Mouse (Mus musculus): ENCODE data around the gene Commd8. TPM values are rescaled to one million over a fixed set of nuclear protein-coding genes. Genes with fewer than 3 reads are reported as not detected.

Gene Commd8
- 106 and 109 TPM in 2 replicates for polyA plus RNA-seq (2015; fragmentation: Nextera tagmentation; extraction: Ambion mirVana)

GRCm38 (mm10) chr5:72167594-72168284, at the start of gene Commd8:
Commd8 (minus strand) TSS chr5:72168189.
- ATAC-seq (peak; percentile 95), DNase-seq (ENCODE audit: low spot score) (peak; percentile 98)
- H3K9me3 ChIP-seq (ENCODE audit: low read length) = no peaks in the 10 kb centered on the region
- peak within 1 kb of the TSS; percentile 55 for H3K9ac ChIP-seq (replicated peaks; ENCODE audit: low read depth)
- TF ChIP-seq EP300 (IDR thresholded peaks at IDR 0.05) (no peak), CTCF (IDR thresholded peaks at IDR 0.05) (no peak)
- WGBS = under 1% methylated on average over 38 of the region's 38 CpGs
- peak within 1 kb of the TSS; percentile 79 for H3K27ac ChIP-seq (ENCODE audit: low read length)
- peak within 1 kb of the TSS; percentile 71 for H3K4me2 ChIP-seq (replicated peaks; ENCODE audit: low read depth, low read length)
- peaks cover 4% of the 10 kb centered on the region; the same call in 1 of the 2 replicates for H3K36me3 ChIP-seq (ENCODE audit: insufficient read depth, low read length)
- no peaks in the 10 kb centered on the region; the same call in 1 of the 2 replicates for H3K4me1 ChIP-seq (ENCODE audit: insufficient read depth, low read depth, low read length)
- no peaks in the 10 kb centered on the region for H3K27me3 ChIP-seq (replicated peaks; ENCODE audit: insufficient read depth, low read length)
- H3K4me3 ChIP-seq (ENCODE audit: low read depth, low read length) = peak within 1 kb of the TSS; percentile 79

DNA sequence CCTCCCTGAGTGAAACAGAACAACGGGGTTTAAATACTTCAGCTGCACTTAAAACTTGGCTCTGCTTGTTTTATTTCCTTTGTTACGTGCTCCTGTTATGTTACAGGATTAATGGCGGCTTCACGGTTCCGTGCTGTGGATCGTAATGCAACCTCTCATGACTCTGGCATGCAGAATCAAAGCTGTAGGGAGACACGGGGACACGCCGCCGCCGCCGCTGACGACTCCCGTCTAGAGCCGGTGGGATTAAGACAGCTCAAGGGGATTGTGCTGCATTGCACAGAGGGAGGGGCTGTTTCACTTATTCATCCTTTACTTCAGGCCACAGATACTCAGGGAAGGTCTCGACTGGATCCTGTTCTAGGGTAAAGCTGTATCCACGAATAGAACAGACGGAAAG, 43.8 kb upstream of the Commd8 start:
- Histone ChIP-seq H3K27ac (ENCODE audit: low read length) (no peak overlapping the region), H3K4me1 (ENCODE audit: insufficient read depth, low read depth, low read length) (peaks cover 3% of the 10 kb centered on the region; the same call in 1 of the 2 replicates), H3K9me3 (ENCODE audit: low read length) (no peaks in the 10 kb centered on the region), H3K9ac (replicated peaks; ENCODE audit: low read depth) (no peak overlapping the region), H3K36me3 (ENCODE audit: insufficient read depth, low read length) (no peaks in the 10 kb centered on the region), H3K4me3 (ENCODE audit: low read depth, low read length) (no peak overlapping the region), H3K4me2 (replicated peaks; ENCODE audit: low read depth, low read length) (no peak overlapping the region), H3K27me3 (replicated peaks; ENCODE audit: insufficient read depth, low read length) (no peaks in the 10 kb centered on the region)
- TF ChIP-seq EP300 (IDR thresholded peaks at IDR 0.05) (no peak), CTCF (IDR thresholded peaks at IDR 0.05) (no peak)
- no peak for DNase-seq (ENCODE audit: low spot score)
- 78% methylated on average over 18 of the region's 18 CpGs for WGBS
- no peak for ATAC-seq

DNA sequence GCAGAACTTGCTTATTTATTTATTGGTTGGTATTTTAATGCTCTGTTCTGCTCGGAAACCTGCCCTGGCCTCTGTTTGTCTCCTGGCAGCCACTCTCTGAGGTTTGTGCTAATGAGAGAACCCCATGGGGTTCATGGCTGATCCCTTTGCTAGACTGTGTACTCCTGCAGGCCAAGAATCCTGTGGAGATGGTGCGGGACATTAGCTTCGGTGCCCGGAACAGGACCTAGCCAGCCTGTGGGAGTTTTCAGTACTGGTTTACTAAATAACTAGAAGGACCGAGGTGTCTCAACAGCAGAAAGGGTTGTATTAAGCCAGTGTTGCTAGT, 42.8 kb upstream of the Commd8 start:
- H3K4me1 ChIP-seq (ENCODE audit: insufficient read depth, low read depth, low read length) = peaks cover 3% of the 10 kb centered on the region; the same call in 1 of the 2 replicates
- H3K4me3 ChIP-seq (ENCODE audit: low read depth, low read length) = no peak overlapping the region
- TF ChIP-seq CTCF (IDR thresholded peaks at IDR 0.05) (no peak), EP300 (IDR thresholded peaks at IDR 0.05) (no peak)
- no peaks in the 10 kb centered on the region for H3K27me3 ChIP-seq (replicated peaks; ENCODE audit: insufficient read depth, low read length)
- H3K4me2 ChIP-seq (replicated peaks; ENCODE audit: low read depth, low read length) = no peak overlapping the region
- 86% methylated on average over 5 of the region's 5 CpGs for whole genome bisulfite sequencing
- no peaks in the 10 kb centered on the region for H3K9me3 ChIP-seq (ENCODE audit: low read length)
- no peaks in the 10 kb centered on the region for H3K36me3 ChIP-seq (ENCODE audit: insufficient read depth, low read length)
- no peak overlapping the region for H3K27ac ChIP-seq (ENCODE audit: low read length)
- no peak for ATAC-seq
- no peak overlapping the region for H3K9ac ChIP-seq (replicated peaks; ENCODE audit: low read depth)
- DNase-seq (ENCODE audit: low spot score) = no peak

DNA sequence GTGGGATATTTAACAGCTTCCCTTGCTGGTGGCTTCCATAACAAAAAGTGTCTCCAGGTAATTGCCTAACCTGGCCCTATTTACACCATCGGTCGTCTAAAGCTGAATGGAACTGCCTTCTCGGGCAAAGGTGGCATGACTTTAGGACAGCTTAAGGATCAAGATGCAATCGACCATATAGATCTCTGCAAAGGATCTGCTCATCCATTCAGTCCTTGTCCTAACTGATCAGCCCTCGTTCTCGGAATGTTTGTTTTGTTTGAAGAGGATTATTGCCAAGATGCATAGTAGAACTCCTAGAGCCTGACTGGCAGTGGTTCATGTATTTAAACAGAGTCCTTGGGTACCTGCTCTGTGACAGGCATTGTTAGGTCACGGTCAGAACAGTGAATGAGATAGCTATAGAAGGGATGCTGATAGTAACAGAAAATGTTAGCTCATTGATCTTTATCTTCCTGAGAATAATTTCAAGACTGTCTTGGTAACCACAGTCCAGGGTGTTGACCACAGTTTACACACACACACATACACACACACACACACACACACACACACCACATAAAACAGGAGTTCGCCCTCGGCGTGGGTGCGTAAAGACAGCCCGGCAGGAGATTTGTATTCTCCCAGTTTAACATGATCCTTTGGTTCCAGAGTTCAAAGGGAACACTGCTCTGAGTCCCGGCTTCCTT, 42.3 kb upstream of the Commd8 start:
- H3K4me1 ChIP-seq (ENCODE audit: insufficient read depth, low read depth, low read length) = peaks cover 3% of the 10 kb centered on the region; the same call in 1 of the 2 replicates
- WGBS = 71% methylated on average over 13 of the region's 13 CpGs
- H3K9ac ChIP-seq (replicated peaks; ENCODE audit: low read depth) = no peak overlapping the region
- ATAC-seq (no peak), DNase-seq (ENCODE audit: low spot score) (no peak)
- H3K4me3 ChIP-seq (ENCODE audit: low read depth, low read length) = no peak overlapping the region
- no peaks in the 10 kb centered on the region for H3K9me3 ChIP-seq (ENCODE audit: low read length)
- no peaks in the 10 kb centered on the region for H3K27me3 ChIP-seq (replicated peaks; ENCODE audit: insufficient read depth, low read length)
- H3K4me2 ChIP-seq (replicated peaks; ENCODE audit: low read depth, low read length) = no peak overlapping the region
- no peak for TF ChIP-seq CTCF (IDR thresholded peaks at IDR 0.05)
- no peak for TF ChIP-seq EP300 (IDR thresholded peaks at IDR 0.05)
- H3K36me3 ChIP-seq (ENCODE audit: insufficient read depth, low read length) = no peaks in the 10 kb centered on the region
- no peak overlapping the region for H3K27ac ChIP-seq (ENCODE audit: low read length)

DNA sequence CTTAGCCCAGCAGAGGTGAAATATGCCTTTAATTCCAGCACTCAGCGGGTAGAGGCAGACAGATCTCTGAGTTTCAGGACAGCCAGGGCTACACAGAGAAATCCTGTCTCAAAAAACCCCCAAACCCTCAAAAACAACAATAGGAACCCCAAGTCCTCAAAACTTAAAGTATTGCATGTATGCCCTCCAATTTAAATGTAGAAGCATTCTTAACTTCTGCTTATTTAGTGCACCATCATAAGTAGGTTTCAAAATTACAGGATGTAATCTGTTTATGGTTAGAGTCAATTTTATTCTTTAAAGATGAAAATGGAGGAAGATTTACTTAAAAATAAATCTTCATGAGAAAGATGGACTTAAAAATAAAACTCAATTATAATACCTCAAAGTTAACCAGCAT, 40.5 kb upstream of the Commd8 start:
- Histone ChIP-seq H3K4me1 (ENCODE audit: insufficient read depth, low read depth, low read length) (peaks cover 9% of the 10 kb centered on the region; the same call in 1 of the 2 replicates), H3K4me2 (replicated peaks; ENCODE audit: low read depth, low read length) (no peak overlapping the region), H3K4me3 (ENCODE audit: low read depth, low read length) (no peak overlapping the region), H3K9me3 (ENCODE audit: low read length) (no peaks in the 10 kb centered on the region), H3K27me3 (replicated peaks; ENCODE audit: insufficient read depth, low read length) (no peaks in the 10 kb centered on the region), H3K9ac (replicated peaks; ENCODE audit: low read depth) (no peak overlapping the region), H3K36me3 (ENCODE audit: insufficient read depth, low read length) (no peaks in the 10 kb centered on the region), H3K27ac (ENCODE audit: low read length) (no peak overlapping the region)
- no peak for TF ChIP-seq CTCF (IDR thresholded peaks at IDR 0.05)
- no peak for TF ChIP-seq EP300 (IDR thresholded peaks at IDR 0.05)
- ATAC-seq = no peak
- DNase-seq (ENCODE audit: low spot score) = no peak
- 55% methylated on average over 1 of the region's 1 CpGs for WGBS

GRCm38 (mm10) chr5:72205271-72205670, 37.3 kb upstream of the Commd8 start:
- TF ChIP-seq CTCF (IDR thresholded peaks at IDR 0.05) (no peak), EP300 (IDR thresholded peaks at IDR 0.05) (no peak)
- 80% methylated on average over 5 of the region's 5 CpGs for WGBS
- ATAC-seq = no peak

More at GRCm38 (mm10) chr5:72205271-72205670, 37.3 kb upstream of the Commd8 start:
- H3K4me3 ChIP-seq (ENCODE audit: low read depth, low read length) = no peak overlapping the region
- H3K4me2 ChIP-seq (replicated peaks; ENCODE audit: low read depth, low read length) = peak overlapping the region; percentile 11; the same call in 1 of the 2 replicates
- peaks cover 16% of the 10 kb centered on the region; the same call in 1 of the 2 replicates for H3K4me1 ChIP-seq (ENCODE audit: insufficient read depth, low read depth, low read length)
- no peaks in the 10 kb centered on the region for H3K9me3 ChIP-seq (ENCODE audit: low read length)
- H3K27ac ChIP-seq (ENCODE audit: low read length) = no peak overlapping the region
- no peak overlapping the region for H3K9ac ChIP-seq (replicated peaks; ENCODE audit: low read depth)
- H3K36me3 ChIP-seq (ENCODE audit: insufficient read depth, low read length) = no peaks in the 10 kb centered on the region
- DNase-seq (ENCODE audit: low spot score) = no peak
- no peaks in the 10 kb centered on the region for H3K27me3 ChIP-seq (replicated peaks; ENCODE audit: insufficient read depth, low read length)
